Mouse (Mus musculus): ENCODE measurements around the gene Usp5. TPM values are rescaled to one million over a fixed set of nuclear protein-coding genes. Genes with fewer than 3 reads are reported as not detected.
"Not testable (repeated sequence)": the region's sequence is repeated elsewhere in the genome, so short reads cannot be mapped to it uniquely, and the experiment has no call there.

Usp5 gene
- polyA plus RNA-seq, 1 experiment from 2014 or later, result 214 TPM

DNA sequence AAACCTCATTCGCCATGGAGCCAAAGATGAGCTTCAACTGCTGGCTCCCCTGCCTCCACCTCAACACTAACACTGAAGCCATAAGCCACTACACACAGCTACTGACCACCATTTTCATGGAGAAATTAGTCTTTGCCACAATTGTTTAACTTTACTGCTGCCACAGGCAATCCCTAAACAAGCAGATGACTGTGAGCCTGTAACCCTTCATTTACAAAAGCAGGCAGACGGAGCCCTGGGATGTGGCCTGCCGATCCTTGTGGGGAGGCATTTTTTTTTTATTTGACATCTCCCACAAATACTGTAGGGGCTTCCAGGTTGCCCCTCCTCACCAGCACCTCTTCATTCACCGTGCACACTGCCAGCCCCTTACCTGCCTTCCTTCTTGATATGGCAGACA, 12.7 kb downstream of the Usp5 start:
- H3K4me2 ChIP-seq (replicated peaks), result no peak overlapping the region
- no peak overlapping the region for H3K4me3 ChIP-seq
- no peak for ATAC-seq (ENCODE audit: low FRiP score, low read depth)
- no peaks in the 10 kb centered on the region for H3K27me3 ChIP-seq
- H3K9ac ChIP-seq (replicated peaks), result no peak overlapping the region
- peaks cover 29% of the 10 kb centered on the region for H3K4me1 ChIP-seq
- H3K36me3 ChIP-seq, result peaks cover 66% of the 10 kb centered on the region
- no peak overlapping the region for H3K27ac ChIP-seq (replicated peaks)
- H3K9me3 ChIP-seq, result no peaks in the 10 kb centered on the region
- WGBS, result 92% methylated on average over 4 of the region's 4 CpGs

DNA sequence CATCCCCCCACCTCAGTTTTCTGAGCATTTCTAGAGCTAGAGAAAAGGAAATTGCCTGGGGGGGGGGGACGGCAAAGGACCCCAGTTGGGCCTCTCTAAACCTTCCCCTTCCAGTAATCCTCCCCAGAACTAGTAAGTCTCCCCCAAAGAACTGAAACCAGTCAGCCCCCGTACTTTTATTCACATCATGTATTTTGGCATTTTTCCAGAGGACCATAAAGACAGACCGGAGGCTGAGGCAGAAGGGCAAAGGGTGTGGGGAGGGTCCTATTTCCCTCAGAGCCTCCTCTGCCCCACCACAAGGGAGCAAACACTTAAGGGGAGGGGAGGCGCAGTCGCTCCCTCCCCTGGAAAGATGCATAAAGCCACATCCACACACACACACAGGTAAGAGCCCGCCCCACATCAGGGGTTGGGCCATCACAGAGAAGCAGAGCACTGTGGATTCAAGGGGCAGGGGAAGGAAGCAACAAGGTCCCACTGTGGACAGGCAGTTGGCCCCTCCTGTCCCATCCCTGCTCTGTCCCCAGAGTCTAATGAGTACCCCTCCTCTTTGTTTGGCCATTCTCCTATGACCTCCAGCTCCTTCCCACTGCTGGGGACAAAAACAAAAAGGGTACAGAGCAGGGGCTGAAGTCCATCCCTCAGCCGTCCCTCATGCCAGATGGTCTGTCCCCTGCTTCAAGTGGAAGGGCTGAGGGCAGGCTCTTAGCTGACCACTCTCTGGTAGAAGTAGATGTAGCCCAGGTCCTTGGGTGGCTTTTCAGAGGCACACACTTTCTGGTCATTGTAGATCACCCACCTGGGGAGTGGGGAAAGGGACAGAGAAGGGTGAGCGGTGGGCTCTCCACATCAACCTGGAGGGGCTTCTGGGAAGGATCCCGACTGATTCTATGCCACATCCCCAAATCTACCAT, 14.2 kb downstream of the Usp5 start:
- Histone ChIP-seq H3K9ac (replicated peaks) (no peak overlapping the region), H3K4me2 (replicated peaks) (0 out of 2 replicates have a peak overlapping the region, but pooled peaks have one; percentile 88), H3K27me3 (no peaks in the 10 kb centered on the region), H3K36me3 (peaks cover 64% of the 10 kb centered on the region), H3K4me1 (peaks cover 32% of the 10 kb centered on the region), H3K9me3 (no peaks in the 10 kb centered on the region), H3K4me3 (no peak overlapping the region), H3K27ac (replicated peaks) (no peak overlapping the region; the same call in 1 of the 2 replicates)
- WGBS, result 67% methylated on average over 9 of the region's 9 CpGs
- ATAC-seq (ENCODE audit: low FRiP score, low read depth), result no peak

DNA sequence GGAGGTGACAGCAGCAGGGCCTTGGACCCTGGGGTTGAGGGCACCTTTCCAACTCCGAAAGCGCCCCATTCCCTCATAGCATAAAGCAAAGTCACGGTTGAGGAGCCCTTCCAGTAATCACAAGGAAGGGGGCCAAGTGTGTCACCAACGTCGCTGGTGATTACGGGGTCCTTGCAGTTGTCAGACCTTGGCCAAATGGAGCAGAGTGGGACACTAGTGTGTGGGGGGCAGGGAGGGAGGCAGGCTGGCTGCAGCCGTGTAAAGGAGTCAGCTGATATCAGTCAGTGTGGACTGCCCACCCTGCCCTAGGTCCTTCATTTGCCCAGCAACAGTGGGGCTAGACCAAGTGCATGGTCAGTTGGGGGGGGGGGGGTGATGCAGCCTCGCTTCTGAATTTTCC, 14.8 kb downstream of the Usp5 start:
- ATAC-seq (ENCODE audit: low FRiP score, low read depth), result peak; percentile 47
- Histone ChIP-seq H3K9ac (replicated peaks) (no peak overlapping the region), H3K36me3 (peaks cover 58% of the 10 kb centered on the region), H3K9me3 (no peaks in the 10 kb centered on the region), H3K27me3 (no peaks in the 10 kb centered on the region), H3K4me3 (peak overlapping the region; percentile 75), H3K4me2 (replicated peaks) (peak overlapping the region; percentile 88), H3K27ac (replicated peaks) (peak overlapping the region; percentile 86), H3K4me1 (peaks cover 38% of the 10 kb centered on the region)
- 43% methylated on average over 8 of the region's 8 CpGs for WGBS

DNA sequence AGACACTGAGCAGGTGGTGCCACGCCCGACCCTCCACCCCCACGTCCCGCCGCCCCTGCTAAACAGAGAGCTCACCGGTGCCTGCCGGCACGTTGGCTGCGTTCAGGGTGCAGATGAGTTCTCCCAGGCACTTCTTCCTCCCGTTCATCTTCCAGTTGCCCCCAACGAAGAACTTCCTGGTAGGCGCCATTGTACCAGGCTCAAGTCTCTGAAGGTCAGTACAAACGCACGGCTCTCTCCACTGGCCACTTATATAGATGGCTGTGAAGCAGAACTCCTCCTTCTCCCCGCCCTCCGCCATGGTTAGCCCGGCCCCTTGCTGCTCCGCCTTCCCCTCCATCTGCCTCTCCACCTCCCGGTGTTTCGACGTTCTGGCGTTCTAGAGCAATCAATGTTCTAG, 15.4 kb downstream of the Usp5 start, which contains the start of gene Tpi1:
Gene Tpi1, minus strand, starts transcription at position 364 of the 400 bp plus-strand sequence.
- Histone ChIP-seq H3K4me2 (replicated peaks) (peak within 1 kb of the TSS; percentile 88), H3K9ac (replicated peaks) (peak within 1 kb of the TSS; percentile 86), H3K27ac (replicated peaks) (peak within 1 kb of the TSS; percentile 86), H3K36me3 (peaks cover 53% of the 10 kb centered on the region), H3K4me1 (peaks cover 43% of the 10 kb centered on the region), H3K27me3 (no peaks in the 10 kb centered on the region), H3K4me3 (peak within 1 kb of the TSS; percentile 75), H3K9me3 (no peaks in the 10 kb centered on the region)
- ATAC-seq (ENCODE audit: low FRiP score, low read depth), result peak; percentile 77
- WGBS, result 0% methylated on average over 22 of the region's 22 CpGs

DNA sequence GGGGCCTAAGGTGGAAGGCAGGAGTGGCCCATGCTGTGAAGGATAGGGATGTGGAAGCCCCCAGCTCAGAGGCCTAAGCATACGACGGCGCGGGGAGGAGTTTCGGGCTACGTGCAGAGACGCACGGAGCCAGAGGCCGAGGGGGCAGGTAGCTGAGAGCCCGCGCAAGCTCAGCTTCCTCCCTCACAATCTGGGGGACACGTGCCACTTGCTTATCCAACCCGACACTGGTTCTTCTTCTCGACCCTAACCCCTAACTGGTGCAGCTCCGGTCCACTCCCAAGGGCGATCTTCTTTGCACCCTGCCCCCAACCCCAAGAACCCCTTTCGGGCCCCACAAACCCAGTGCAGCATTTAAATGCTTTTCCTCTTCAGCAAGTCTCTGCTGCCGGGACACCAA, 15.8 kb downstream of the Usp5 start:
- Histone ChIP-seq H3K4me3 (peak overlapping the region; percentile 75), H3K9ac (replicated peaks) (peak overlapping the region; percentile 86), H3K4me1 (peaks cover 48% of the 10 kb centered on the region), H3K27me3 (no peaks in the 10 kb centered on the region), H3K27ac (replicated peaks) (peak overlapping the region; percentile 86), H3K9me3 (no peaks in the 10 kb centered on the region), H3K36me3 (peaks cover 48% of the 10 kb centered on the region), H3K4me2 (replicated peaks) (peak overlapping the region; percentile 88)
- ATAC-seq (ENCODE audit: low FRiP score, low read depth), result peak; percentile 69
- WGBS, result under 1% methylated on average over 18 of the region's 18 CpGs

DNA sequence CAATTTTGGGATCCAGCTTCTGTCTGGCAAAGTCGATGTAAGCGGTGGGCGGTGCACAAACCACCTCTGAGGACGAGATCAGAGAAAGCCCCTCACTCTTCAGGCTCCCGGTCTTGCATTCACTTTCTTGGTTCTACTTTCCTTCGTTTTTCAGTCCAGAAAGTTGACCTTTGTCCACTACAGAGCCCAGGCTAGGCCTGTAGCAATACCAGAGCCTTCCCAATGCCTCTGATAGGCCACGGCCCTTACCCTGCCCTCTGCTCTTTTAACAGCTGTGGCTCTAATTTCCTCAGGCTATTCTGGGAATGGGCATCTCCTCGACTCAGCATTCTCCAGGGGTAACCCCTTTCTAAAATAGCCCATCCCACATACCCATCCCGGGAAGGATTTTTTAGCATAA, 16.4 kb downstream of the Usp5 start:
- peak overlapping the region; percentile 86 for H3K27ac ChIP-seq (replicated peaks)
- H3K27me3 ChIP-seq, result no peaks in the 10 kb centered on the region
- H3K36me3 ChIP-seq, result peaks cover 42% of the 10 kb centered on the region
- H3K9me3 ChIP-seq, result no peaks in the 10 kb centered on the region
- ATAC-seq (ENCODE audit: low FRiP score, low read depth), result no peak
- peak overlapping the region; percentile 75 for H3K4me3 ChIP-seq
- H3K4me1 ChIP-seq, result peaks cover 53% of the 10 kb centered on the region
- peak overlapping the region; percentile 86 for H3K9ac ChIP-seq (replicated peaks)
- 15% methylated on average over 9 of the region's 9 CpGs for WGBS
- H3K4me2 ChIP-seq (replicated peaks), result peak overlapping the region; percentile 88

DNA sequence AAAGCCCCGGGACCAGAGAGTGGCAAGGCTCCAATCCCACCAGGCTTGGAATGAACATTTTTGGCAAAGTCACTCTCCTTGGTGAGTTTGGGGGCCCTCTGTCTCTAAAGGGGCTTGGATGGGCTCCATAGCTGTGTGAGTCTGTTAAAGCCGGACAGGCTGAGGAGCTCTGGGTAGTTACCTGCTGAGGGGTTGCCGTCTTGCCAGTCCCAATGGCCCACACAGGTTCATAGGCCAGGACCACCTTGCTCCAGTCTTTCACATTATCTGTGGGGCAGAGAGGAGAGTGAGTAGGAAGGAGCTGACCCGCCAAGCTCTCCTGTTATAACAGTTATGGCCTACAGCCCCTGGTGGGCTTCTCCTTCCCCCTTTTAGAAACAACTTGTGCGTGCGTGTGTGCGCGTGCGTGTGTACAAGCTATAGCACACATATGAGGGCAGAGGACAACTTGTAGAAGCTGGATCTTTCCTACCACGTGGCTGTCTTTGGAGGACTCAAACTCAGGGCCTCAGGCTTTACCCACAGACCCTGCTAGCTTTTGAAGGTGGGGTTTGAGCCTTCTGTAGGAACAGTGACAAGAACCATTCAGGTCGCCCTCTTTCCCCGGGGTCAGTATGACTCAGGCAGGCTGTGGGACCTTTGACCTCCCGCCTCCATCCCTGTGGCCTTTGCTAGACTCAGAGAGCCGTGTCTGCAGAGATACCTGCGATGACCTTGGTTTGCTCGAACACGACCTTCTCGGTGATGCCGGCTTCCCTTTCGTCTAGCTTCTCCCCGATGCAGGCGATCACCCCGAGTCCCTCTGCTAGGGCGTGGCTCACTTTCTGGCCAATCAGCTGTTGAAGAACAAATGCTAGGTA, 17.4 kb downstream of the Usp5 start:
- peak overlapping the region; percentile 86; the same call in 1 of the 2 replicates for H3K9ac ChIP-seq (replicated peaks)

DNA sequence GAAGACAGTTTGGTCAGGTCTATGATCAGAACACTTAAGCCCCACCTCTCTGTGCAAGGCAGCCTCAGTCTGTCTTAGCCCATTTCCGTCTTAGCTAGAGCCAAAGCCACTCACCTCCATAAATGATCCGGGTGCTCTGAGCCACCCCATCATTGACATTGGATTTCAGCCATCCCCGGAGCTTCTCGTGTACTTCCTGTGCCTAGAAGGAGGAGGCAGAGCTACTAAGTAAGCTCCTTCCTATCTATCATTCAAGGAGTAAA, 17.9 kb downstream of the Usp5 start:
- no peak overlapping the region for H3K9ac ChIP-seq (replicated peaks)
- no peak overlapping the region for H3K27ac ChIP-seq (replicated peaks)
- no peaks in the 10 kb centered on the region for H3K9me3 ChIP-seq
- peaks cover 27% of the 10 kb centered on the region for H3K36me3 ChIP-seq
- ATAC-seq (ENCODE audit: low FRiP score, low read depth), result no peak
- H3K4me1 ChIP-seq, result peaks cover 53% of the 10 kb centered on the region
- H3K4me2 ChIP-seq (replicated peaks), result no peak overlapping the region
- no peak overlapping the region for H3K4me3 ChIP-seq
- WGBS, result 91% methylated on average over 4 of the region's 4 CpGs
- no peaks in the 10 kb centered on the region for H3K27me3 ChIP-seq

More for the DNA sequence above, 17.4 kb downstream of the Usp5 start:
- Histone ChIP-seq H3K4me3 (peak overlapping the region; percentile 75; the same call in 1 of the 2 replicates), H3K4me1 (peaks cover 53% of the 10 kb centered on the region), H3K4me2 (replicated peaks) (peak overlapping the region; percentile 88), H3K27me3 (no peaks in the 10 kb centered on the region), H3K27ac (replicated peaks) (0 out of 2 replicates have a peak overlapping the region, but pooled peaks have one; percentile 86), H3K36me3 (peaks cover 33% of the 10 kb centered on the region), H3K9me3 (no peaks in the 10 kb centered on the region)
- WGBS, result 86% methylated on average over 24 of the region's 24 CpGs
- no peak for ATAC-seq (ENCODE audit: low FRiP score, low read depth)

DNA sequence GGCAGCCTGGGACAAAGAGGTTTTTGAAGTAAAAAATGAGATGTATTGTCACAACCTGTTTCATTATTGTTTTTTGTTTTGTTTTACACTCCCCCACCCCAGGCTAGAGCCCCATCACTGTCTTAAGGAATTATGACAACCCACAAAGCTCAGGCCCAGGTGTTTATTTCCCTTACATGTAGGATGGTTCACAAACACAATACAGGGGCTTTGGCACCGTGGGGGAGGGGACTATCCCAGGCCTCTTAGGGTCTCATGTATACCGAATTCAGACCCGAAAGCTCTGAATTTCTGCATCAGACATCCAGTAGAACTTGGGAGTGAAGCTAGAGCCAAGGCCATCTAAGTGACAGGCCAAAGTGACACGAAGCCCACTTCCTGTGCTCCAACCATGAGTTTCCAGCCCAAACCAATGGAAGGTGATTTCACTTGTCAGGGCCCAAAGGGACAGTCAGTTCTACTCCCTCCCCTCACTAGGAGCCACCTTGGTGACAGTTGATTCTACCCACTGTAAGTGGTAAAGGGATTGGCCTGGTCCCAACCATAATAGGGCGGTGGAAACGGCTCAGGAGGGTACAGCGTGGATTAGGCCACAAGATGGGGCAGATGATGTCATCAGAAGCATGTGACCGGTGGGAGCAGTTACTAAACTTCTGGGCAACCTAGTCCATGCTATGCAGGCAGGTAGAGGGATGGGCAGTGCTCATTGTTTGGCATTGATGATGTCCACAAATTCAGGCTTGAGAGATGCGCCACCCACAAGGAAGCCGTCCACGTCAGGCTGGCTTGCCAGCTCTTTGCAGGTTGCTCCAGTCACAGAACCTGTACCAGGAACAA, 18.5 kb downstream of the Usp5 start:
- WGBS, result 85% methylated on average over 11 of the region's 11 CpGs
- ATAC-seq (ENCODE audit: low FRiP score, low read depth); H3K27ac ChIP-seq (replicated peaks); H3K9ac ChIP-seq (replicated peaks); H3K4me3 ChIP-seq; H3K27me3 ChIP-seq; H3K9me3 ChIP-seq; H3K4me2 ChIP-seq (replicated peaks): not testable (repeated sequence)
- H3K36me3 ChIP-seq, result peaks cover 22% of the 10 kb centered on the region
- H3K4me1 ChIP-seq, result peaks cover 58% of the 10 kb centered on the region

DNA sequence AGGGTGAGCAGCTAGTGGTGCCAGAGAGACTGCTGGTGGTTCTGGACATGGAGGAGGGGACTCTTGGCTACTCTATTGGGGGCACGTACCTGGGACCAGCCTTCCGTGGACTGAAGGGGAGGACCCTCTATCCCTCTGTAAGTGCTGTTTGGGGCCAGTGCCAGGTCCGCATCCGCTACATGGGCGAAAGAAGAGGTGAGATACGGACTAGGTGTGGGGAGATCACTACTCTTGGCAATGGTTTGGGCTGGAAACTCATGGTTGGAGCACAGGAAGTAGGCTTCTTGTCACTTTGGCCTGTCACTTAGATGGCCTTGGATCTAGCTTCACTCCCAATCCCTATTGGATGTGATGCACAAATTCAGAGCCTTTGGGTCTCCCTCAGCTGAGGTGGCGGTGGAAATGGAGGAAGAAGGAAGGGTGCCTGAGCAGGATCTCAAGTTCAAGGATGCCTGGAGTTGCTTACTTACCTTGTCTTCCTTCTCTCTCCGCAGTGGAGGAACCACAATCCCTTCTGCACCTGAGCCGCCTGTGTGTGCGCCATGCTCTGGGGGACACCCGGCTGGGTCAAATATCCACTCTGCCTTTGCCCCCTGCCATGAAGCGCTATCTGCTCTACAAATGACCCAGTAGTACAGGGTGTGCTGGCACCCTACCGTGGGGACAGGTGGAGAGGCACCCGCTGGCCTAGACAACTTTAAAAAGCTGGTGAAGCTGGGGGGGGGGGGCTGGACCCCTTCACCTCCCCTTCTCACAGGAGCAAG, 19.3 kb downstream of the Usp5 start:
- peak overlapping the region; percentile 58 for H3K9ac ChIP-seq (replicated peaks)
- H3K36me3 ChIP-seq, result peaks cover 22% of the 10 kb centered on the region
- H3K27ac ChIP-seq (replicated peaks), result peak overlapping the region; percentile 78
- no peak for ATAC-seq (ENCODE audit: low FRiP score, low read depth)
- 45% methylated on average over 14 of the region's 14 CpGs for WGBS
- peak overlapping the region; percentile 52 for H3K4me3 ChIP-seq
- peak overlapping the region; percentile 92 for H3K4me2 ChIP-seq (replicated peaks)
- peaks cover 59% of the 10 kb centered on the region for H3K4me1 ChIP-seq
- no peaks in the 10 kb centered on the region for H3K9me3 ChIP-seq
- no peaks in the 10 kb centered on the region for H3K27me3 ChIP-seq

Data from midbrain, embryonic 12.5 days (tissue).